Mouse (Mus musculus): ENCODE measurements around the gene C1galt1. TPM values are rescaled to one million over a fixed set of nuclear protein-coding genes. Genes with fewer than 3 reads are reported as not detected.

C1galt1 gene
- total and polyA plus RNA-seq, 3 experiments = 7.0 to 22.2 (median 12.2) TPM

GRCm38 (mm10) chr6:7859161-7859560, 14.5 kb downstream of the C1galt1 start:
- Histone ChIP-seq H3K9me3 (replicated peaks; ENCODE audit: low read length) (no peaks in the 10 kb centered on the region), H3K27me3 (replicated peaks) (no peaks in the 10 kb centered on the region), H3K79me2 (replicated peaks; ENCODE audit: control insufficient read depth, extremely low read depth, insufficient read depth, poor library complexity, severe bottlenecking) (peaks cover 2% of the 10 kb centered on the region; the same call in 1 of the 2 replicates), H3K36me3 (replicated peaks in 1 of 2; ENCODE audit: control insufficient read depth in 1 of 2, insufficient read depth in 1 of 2, low read length in 1 of 2) (peaks cover 0 to 16% of the 10 kb centered on the region in 2 experiments), H3K27ac (ENCODE audit: insufficient read depth, low read depth) (no peak overlapping the region), H3K4me3 (replicated peaks in 1 of 3; ENCODE audit: low read depth in 2 of 3, low read length in 2 of 3, poor library complexity in 1 of 3) (no peak overlapping the region), H3K9ac (ENCODE audit: insufficient read depth, low read depth) (no peak overlapping the region), H3K4me2 (ENCODE audit: insufficient read depth, low read depth, poor library complexity, severe bottlenecking) (no peak overlapping the region), H3K4me1 (ENCODE audit: control insufficient read depth in 1 of 2, insufficient read depth in 2 of 2) (peaks cover 0 to 12% of the 10 kb centered on the region in 2 experiments; a peak in 1 of 4 replicates)
- no peak for DNase-seq (ENCODE audit: extremely low read depth)
- dilution Hi-C loops (cut with MboI; ENCODE audit: extremely low pct_ligation_motif_present, extremely low pct_unique_long_range_greater_than_20kb, low sequenced_read_pairs) = no loop called here
- no peak for TF ChIP-seq CHD2 (IDR thresholded peaks at IDR 0.05; ENCODE audit: low read length)
- TF ChIP-seq EP300 (IDR thresholded peaks at IDR 0.05; ENCODE audit: low read length) = no peak
- no peak for TF ChIP-seq KAT2A (IDR thresholded peaks at IDR 0.05; ENCODE audit: insufficient replicate concordance, low read length)
- TF ChIP-seq TCF12 (IDR thresholded peaks at IDR 0.05; ENCODE audit: low read depth, low read length) = no peak
- no peak for TF ChIP-seq PAX5 (IDR thresholded peaks at IDR 0.05; ENCODE audit: low read length)
- no peak for TF ChIP-seq MAX (IDR thresholded peaks at IDR 0.05; ENCODE audit: low read length)
- no peak for TF ChIP-seq ZNF384 (IDR thresholded peaks at IDR 0.05; ENCODE audit: low read depth, low read length)
- TF ChIP-seq HCFC1 (IDR thresholded peaks at IDR 0.05; ENCODE audit: low read depth, low read length) = no peak
- no peak for TF ChIP-seq TBP (conservative IDR thresholded peaks at IDR 0.05; ENCODE audit: low read depth, low read length)
- no peak for TF ChIP-seq UBTF (IDR thresholded peaks at IDR 0.05; ENCODE audit: low read depth, low read length)
- no peak for TF ChIP-seq BHLHE40 (IDR thresholded peaks at IDR 0.05; ENCODE audit: low read depth, low read length)
- TF ChIP-seq NELFE (IDR thresholded peaks at IDR 0.05; ENCODE audit: low read depth, low read length) = no peak
- no peak for TF ChIP-seq USF2 (conservative IDR thresholded peaks at IDR 0.05; ENCODE audit: low read depth, low read length)
- no peak for TF ChIP-seq IRF4 (IDR thresholded peaks at IDR 0.05; ENCODE audit: low read depth, low read length)
- TF ChIP-seq USF1 (IDR thresholded peaks at IDR 0.05; ENCODE audit: low read depth, low read length) = no peak
- in situ Hi-C loops (cut with MboI; ENCODE audit: low pct_ligation_motif_present, low pct_unique_long_range_greater_than_20kb, low sequenced_read_pairs) = no loop called here

- H3K27ac ChIP-seq (ENCODE audit: insufficient read depth, low read depth) = no peak overlapping the region
- H3K9me3 ChIP-seq (replicated peaks; ENCODE audit: low read length) = no peaks in the 10 kb centered on the region
- H3K79me2 ChIP-seq (replicated peaks; ENCODE audit: control insufficient read depth, extremely low read depth, insufficient read depth, poor library complexity, severe bottlenecking) = no peaks in the 10 kb centered on the region
- H3K4me2 ChIP-seq (ENCODE audit: insufficient read depth, low read depth, poor library complexity, severe bottlenecking) = no peak overlapping the region
- peaks cover 0 to 26% of the 10 kb centered on the region in 2 experiments for H3K36me3 ChIP-seq (replicated peaks in 1 of 2; ENCODE audit: control insufficient read depth in 1 of 2, insufficient read depth in 1 of 2, low read length in 1 of 2)
- dilution Hi-C loops (cut with MboI; ENCODE audit: extremely low pct_ligation_motif_present, extremely low pct_unique_long_range_greater_than_20kb, low sequenced_read_pairs) = no loop called here
- no peak overlapping the region for H3K4me3 ChIP-seq (replicated peaks in 1 of 3; ENCODE audit: low read depth in 2 of 3, low read length in 2 of 3, poor library complexity in 1 of 3)
- no peak overlapping the region for H3K9ac ChIP-seq (ENCODE audit: insufficient read depth, low read depth)
- in situ Hi-C loops (cut with MboI; ENCODE audit: low pct_ligation_motif_present, low pct_unique_long_range_greater_than_20kb, low sequenced_read_pairs) = no loop called here
- H3K4me1 ChIP-seq (ENCODE audit: control insufficient read depth in 1 of 2, insufficient read depth in 2 of 2) = peaks cover 0 to 8% of the 10 kb centered on the region in 2 experiments; a peak in 1 of 4 replicates
- no peaks in the 10 kb centered on the region for H3K27me3 ChIP-seq (replicated peaks)
- DNase-seq (ENCODE audit: extremely low read depth) = no peak
- no peak for TF ChIP-seq BHLHE40 (IDR thresholded peaks at IDR 0.05; ENCODE audit: low read depth, low read length)
- no peak for TF ChIP-seq HCFC1 (IDR thresholded peaks at IDR 0.05; ENCODE audit: low read depth, low read length)
- TF ChIP-seq KAT2A (IDR thresholded peaks at IDR 0.05; ENCODE audit: insufficient replicate concordance, low read length) = no peak
- TF ChIP-seq GABPA (IDR thresholded peaks at IDR 0.05; ENCODE audit: insufficient replicate concordance, low read depth, low read length) = no peak
- TF ChIP-seq ZC3H11A (IDR thresholded peaks at IDR 0.05; ENCODE audit: low read depth, low read length) = no peak
- no peak for TF ChIP-seq POLR2A (IDR thresholded peaks at IDR 0.05; ENCODE audit: low read depth, low read length)
- no peak for TF ChIP-seq JUN (IDR thresholded peaks at IDR 0.05; ENCODE audit: insufficient read depth, low read depth, low read length)
- TF ChIP-seq POLR2AphosphoS2 (IDR thresholded peaks at IDR 0.05; ENCODE audit: low read depth, low read length) = no peak
- no peak for TF ChIP-seq ZNF384 (IDR thresholded peaks at IDR 0.05; ENCODE audit: low read depth, low read length)
- TF ChIP-seq ZMIZ1 (IDR thresholded peaks at IDR 0.05; ENCODE audit: low read depth, low read length) = no peak
- no peak for TF ChIP-seq SIN3A (IDR thresholded peaks at IDR 0.05; ENCODE audit: low read length)
- no peak for TF ChIP-seq ZKSCAN1 (IDR thresholded peaks at IDR 0.05; ENCODE audit: borderline replicate concordance, low read depth, low read length)
- TF ChIP-seq CTCF (conservative IDR thresholded peaks at IDR 0.05 in 1 of 2, IDR thresholded peaks at IDR 0.05 in 1 of 2; ENCODE audit: low read depth in 2 of 2, low read length in 2 of 2) = no peak
- no peak for TF ChIP-seq MXI1 (IDR thresholded peaks at IDR 0.05; ENCODE audit: low read depth, low read length)
- no peak for TF ChIP-seq RCOR1 (conservative IDR thresholded peaks at IDR 0.05; ENCODE audit: low read depth, low read length)
- TF ChIP-seq USF1 (IDR thresholded peaks at IDR 0.05; ENCODE audit: low read depth, low read length) = no peak
- no peak for TF ChIP-seq CHD2 (IDR thresholded peaks at IDR 0.05; ENCODE audit: low read length)
- no peak for TF ChIP-seq E2F4 (IDR thresholded peaks at IDR 0.05; ENCODE audit: insufficient replicate concordance, low read depth, low read length)
- TF ChIP-seq MYC (IDR thresholded peaks at IDR 0.05; ENCODE audit: low read depth, low read length) = no peak
Measured at GRCm38 (mm10) chr6:7861033-7861432, 16.4 kb downstream of the C1galt1 start.
